Mouse (Mus musculus): ENCODE data around the gene Gpr35. TPM values are rescaled to one million over a fixed set of nuclear protein-coding genes. Genes with fewer than 3 reads are reported as not detected.

Gene Gpr35
- polyA plus RNA-seq, 1 experiment = 0.88 TPM

DNA sequence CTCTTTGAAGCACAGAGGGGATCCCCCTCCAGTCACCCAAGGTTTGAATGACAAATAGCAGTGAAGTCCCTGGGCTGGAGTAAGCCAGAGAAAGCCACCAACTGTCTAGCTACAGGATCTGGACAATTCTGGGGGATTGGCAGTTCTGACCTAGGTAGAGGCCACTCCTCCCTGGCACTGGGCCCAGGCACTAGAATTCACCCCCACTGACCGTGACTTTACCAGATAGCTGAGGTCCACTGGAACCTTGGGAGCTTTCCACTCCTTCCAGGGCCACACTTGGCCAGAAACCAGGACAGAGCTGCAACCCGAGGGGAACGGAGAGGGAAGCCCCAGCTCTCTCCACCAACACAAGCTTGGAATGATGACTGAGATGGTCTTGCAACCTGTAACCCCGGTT is 58.5 kb downstream of the Gpr35 start:
- Histone ChIP-seq H3K4me1 (ENCODE audit: control insufficient read depth, insufficient read depth, low read length) (no peaks in the 10 kb centered on the region; the same call in 1 of the 2 replicates), H3K27me3 (ENCODE audit: control insufficient read depth, insufficient read depth, low read length) (no peaks in the 10 kb centered on the region), H3K4me3 (ENCODE audit: control insufficient read depth, low read depth, low read length) (no peak overlapping the region), H3K36me3 (ENCODE audit: control insufficient read depth, insufficient read depth, low read length) (no peaks in the 10 kb centered on the region), H3K27ac (ENCODE audit: control insufficient read depth, insufficient read depth, low read depth, low read length) (no peak overlapping the region)
- TF ChIP-seq CTCF (IDR thresholded peaks at IDR 0.05; ENCODE audit: control insufficient read depth, insufficient read depth, insufficient replicate concordance, low read depth, low read length) = no peak

- Histone ChIP-seq H3K27me3 (ENCODE audit: control insufficient read depth, insufficient read depth, low read length) (no peaks in the 10 kb centered on the region), H3K4me1 (ENCODE audit: control insufficient read depth, insufficient read depth, low read length) (no peaks in the 10 kb centered on the region; the same call in 1 of the 2 replicates), H3K36me3 (ENCODE audit: control insufficient read depth, insufficient read depth, low read length) (no peaks in the 10 kb centered on the region), H3K4me3 (ENCODE audit: control insufficient read depth, low read depth, low read length) (no peak overlapping the region), H3K27ac (ENCODE audit: control insufficient read depth, insufficient read depth, low read depth, low read length) (no peak overlapping the region)
- TF ChIP-seq CTCF (IDR thresholded peaks at IDR 0.05; ENCODE audit: control insufficient read depth, insufficient read depth, insufficient replicate concordance, low read depth, low read length) = peak; percentile 56; the same call in 1 of the 2 replicates
- TF ChIP-seq POLR2A (IDR thresholded peaks at IDR 0.05; ENCODE audit: control insufficient read depth, low read depth, low read length) = no peak
Measured at GRCm38 (mm10) chr1:93010731-93011130, 60.1 kb downstream of the Gpr35 start.

GRCm38 (mm10) chr1:93012103-93012585 is 61.5 kb downstream of the Gpr35 start:
- Histone ChIP-seq H3K36me3 (ENCODE audit: control insufficient read depth, insufficient read depth, low read length) (no peaks in the 10 kb centered on the region), H3K4me1 (ENCODE audit: control insufficient read depth, insufficient read depth, low read length) (no peaks in the 10 kb centered on the region; the same call in 1 of the 2 replicates), H3K27me3 (ENCODE audit: control insufficient read depth, insufficient read depth, low read length) (no peaks in the 10 kb centered on the region), H3K4me3 (ENCODE audit: control insufficient read depth, low read depth, low read length) (no peak overlapping the region), H3K27ac (ENCODE audit: control insufficient read depth, insufficient read depth, low read depth, low read length) (no peak overlapping the region)
- TF ChIP-seq CTCF (IDR thresholded peaks at IDR 0.05; ENCODE audit: control insufficient read depth, insufficient read depth, insufficient replicate concordance, low read depth, low read length) = no peak
- TF ChIP-seq POLR2A (IDR thresholded peaks at IDR 0.05; ENCODE audit: control insufficient read depth, low read depth, low read length) = no peak

- H3K27me3 ChIP-seq (ENCODE audit: control insufficient read depth, insufficient read depth, low read length) = no peaks in the 10 kb centered on the region
- H3K36me3 ChIP-seq (ENCODE audit: control insufficient read depth, insufficient read depth, low read length) = no peaks in the 10 kb centered on the region
- no peak overlapping the region for H3K4me3 ChIP-seq (ENCODE audit: control insufficient read depth, low read depth, low read length)
- H3K4me1 ChIP-seq (ENCODE audit: control insufficient read depth, insufficient read depth, low read length) = no peaks in the 10 kb centered on the region; the same call in 1 of the 2 replicates
- TF ChIP-seq CTCF (IDR thresholded peaks at IDR 0.05; ENCODE audit: control insufficient read depth, insufficient read depth, insufficient replicate concordance, low read depth, low read length) (no peak), POLR2A (IDR thresholded peaks at IDR 0.05; ENCODE audit: control insufficient read depth, low read depth, low read length) (no peak)
- no peak overlapping the region for H3K27ac ChIP-seq (ENCODE audit: control insufficient read depth, insufficient read depth, low read depth, low read length)
Measured at GRCm38 (mm10) chr1:93013367-93013766, 62.7 kb downstream of the Gpr35 start.

DNA sequence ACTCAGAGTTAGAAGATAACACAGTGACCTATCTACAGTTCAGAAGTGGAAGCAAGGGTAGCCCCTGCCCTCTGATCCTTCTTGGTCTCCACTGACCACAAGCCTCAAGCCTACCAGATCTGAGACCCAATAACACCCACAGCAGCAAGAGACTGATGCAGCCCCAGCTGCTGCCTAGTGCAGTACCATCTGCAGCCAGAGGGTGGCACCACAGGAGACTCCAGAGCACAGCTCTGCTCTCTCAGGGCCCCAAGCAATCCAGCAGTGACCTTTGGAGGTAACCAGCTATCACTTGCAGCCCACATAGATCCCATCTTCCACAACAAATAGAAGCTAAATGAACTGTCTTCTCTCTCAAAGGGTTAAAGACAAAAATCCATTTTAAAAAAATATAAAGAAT is 63.8 kb downstream of the Gpr35 start:
- Histone ChIP-seq H3K36me3 (ENCODE audit: control insufficient read depth, insufficient read depth, low read length) (no peaks in the 10 kb centered on the region), H3K27me3 (ENCODE audit: control insufficient read depth, insufficient read depth, low read length) (no peaks in the 10 kb centered on the region), H3K4me3 (ENCODE audit: control insufficient read depth, low read depth, low read length) (no peak overlapping the region), H3K4me1 (ENCODE audit: control insufficient read depth, insufficient read depth, low read length) (no peaks in the 10 kb centered on the region), H3K27ac (ENCODE audit: control insufficient read depth, insufficient read depth, low read depth, low read length) (no peak overlapping the region)
- TF ChIP-seq POLR2A (IDR thresholded peaks at IDR 0.05; ENCODE audit: control insufficient read depth, low read depth, low read length) (no peak), CTCF (IDR thresholded peaks at IDR 0.05; ENCODE audit: control insufficient read depth, insufficient read depth, insufficient replicate concordance, low read depth, low read length) (peak; percentile 95)

DNA sequence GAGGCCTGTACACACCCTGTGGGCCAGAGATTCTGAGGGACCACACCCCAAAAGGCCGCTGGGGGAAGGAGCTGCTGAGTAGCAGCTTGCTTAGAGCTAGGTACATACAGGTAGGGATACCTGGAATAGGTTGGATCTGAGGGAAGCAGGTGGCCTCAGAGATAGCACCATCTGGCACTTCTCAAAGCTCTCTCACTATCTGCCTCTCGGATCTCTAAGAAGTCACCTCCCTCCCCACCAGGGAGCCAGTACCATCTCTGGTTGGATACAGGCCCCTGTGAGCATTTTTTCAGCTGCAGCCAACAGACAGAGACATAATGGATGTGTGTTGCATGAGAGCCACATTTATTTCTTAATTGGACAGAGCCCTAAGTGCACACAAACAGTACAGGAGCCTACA is 64.5 kb downstream of the Gpr35 start:
- TF ChIP-seq CTCF (IDR thresholded peaks at IDR 0.05; ENCODE audit: control insufficient read depth, insufficient read depth, insufficient replicate concordance, low read depth, low read length) (no peak), POLR2A (IDR thresholded peaks at IDR 0.05; ENCODE audit: control insufficient read depth, low read depth, low read length) (no peak)
- Histone ChIP-seq H3K27ac (ENCODE audit: control insufficient read depth, insufficient read depth, low read depth, low read length) (no peak overlapping the region), H3K4me3 (ENCODE audit: control insufficient read depth, low read depth, low read length) (no peak overlapping the region), H3K36me3 (ENCODE audit: control insufficient read depth, insufficient read depth, low read length) (no peaks in the 10 kb centered on the region), H3K27me3 (ENCODE audit: control insufficient read depth, insufficient read depth, low read length) (no peaks in the 10 kb centered on the region), H3K4me1 (ENCODE audit: control insufficient read depth, insufficient read depth, low read length) (no peaks in the 10 kb centered on the region)

DNA sequence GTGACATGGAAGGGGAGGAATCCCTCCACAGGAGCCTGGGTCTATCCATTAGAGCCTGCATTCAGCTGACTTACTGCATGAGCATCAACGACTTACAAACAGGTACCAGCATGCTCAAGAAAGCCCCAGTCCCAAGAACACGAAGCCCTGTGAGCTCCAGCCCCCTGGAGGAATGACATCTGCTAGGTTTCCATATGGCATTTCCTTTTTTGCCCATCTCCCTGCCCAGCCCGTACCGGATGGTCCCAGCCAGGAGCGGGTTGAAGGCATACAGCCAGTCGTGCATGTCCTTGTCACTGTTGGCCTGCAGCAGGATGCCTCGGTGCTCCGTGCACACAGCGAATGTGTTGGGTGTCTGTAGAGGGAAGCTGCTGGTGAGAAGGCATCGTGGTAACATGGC is 68.1 kb downstream of the Gpr35 start:
- H3K36me3 ChIP-seq (ENCODE audit: control insufficient read depth, insufficient read depth, low read length) = no peaks in the 10 kb centered on the region
- H3K27ac ChIP-seq (ENCODE audit: control insufficient read depth, insufficient read depth, low read depth, low read length) = no peak overlapping the region
- H3K4me3 ChIP-seq (ENCODE audit: control insufficient read depth, low read depth, low read length) = no peak overlapping the region
- H3K27me3 ChIP-seq (ENCODE audit: control insufficient read depth, insufficient read depth, low read length) = no peaks in the 10 kb centered on the region
- TF ChIP-seq CTCF (IDR thresholded peaks at IDR 0.05; ENCODE audit: control insufficient read depth, insufficient read depth, insufficient replicate concordance, low read depth, low read length) = no peak
- no peak for TF ChIP-seq POLR2A (IDR thresholded peaks at IDR 0.05; ENCODE audit: control insufficient read depth, low read depth, low read length)
- no peaks in the 10 kb centered on the region for H3K4me1 ChIP-seq (ENCODE audit: control insufficient read depth, insufficient read depth, low read length)

- no peaks in the 10 kb centered on the region for H3K4me1 ChIP-seq (ENCODE audit: control insufficient read depth, insufficient read depth, low read length)
- TF ChIP-seq POLR2A (IDR thresholded peaks at IDR 0.05; ENCODE audit: control insufficient read depth, low read depth, low read length) = no peak
- TF ChIP-seq CTCF (IDR thresholded peaks at IDR 0.05; ENCODE audit: control insufficient read depth, insufficient read depth, insufficient replicate concordance, low read depth, low read length) = no peak
- H3K4me3 ChIP-seq (ENCODE audit: control insufficient read depth, low read depth, low read length) = no peak overlapping the region
- no peak overlapping the region for H3K27ac ChIP-seq (ENCODE audit: control insufficient read depth, insufficient read depth, low read depth, low read length)
- no peaks in the 10 kb centered on the region for H3K36me3 ChIP-seq (ENCODE audit: control insufficient read depth, insufficient read depth, low read length)
- H3K27me3 ChIP-seq (ENCODE audit: control insufficient read depth, insufficient read depth, low read length) = no peaks in the 10 kb centered on the region
Measured at GRCm38 (mm10) chr1:93020602-93021001, 69.9 kb downstream of the Gpr35 start.

Measured in testis, adult 2 months (tissue).